Mouse (Mus musculus): ENCODE data around the gene Sgce. TPM values are rescaled to one million over a fixed set of nuclear protein-coding genes. Genes with fewer than 3 reads are reported as not detected.
A peak's percentile ranks its signal among the peaks of the same experiment; 100 is the strongest.

The Sgce gene
- polyA plus RNA-seq, 1 experiment: 16.8 TPM

- no peak overlapping the region for H3K4me3 ChIP-seq
- H3K36me3 ChIP-seq (ENCODE audit: control insufficient read depth, insufficient read depth): no peaks in the 10 kb centered on the region
- TF ChIP-seq E2F4 (IDR thresholded peaks at IDR 0.05; ENCODE audit: insufficient read depth): no peak
- TF ChIP-seq MYOD1 (IDR thresholded peaks at IDR 0.05; ENCODE audit: control insufficient read depth in 1 of 3, insufficient read length in 2 of 3, low read depth in 2 of 3): peak in 2 of 3 experiments; percentile 10 to 62
- no peaks in the 10 kb centered on the region for H3K27me3 ChIP-seq (ENCODE audit: control insufficient read depth, insufficient read depth, insufficient read length)
- no peak overlapping the region for H3ac ChIP-seq (ENCODE audit: control insufficient read depth, insufficient read length)
- H3K4me2 ChIP-seq (ENCODE audit: low read depth): no peak overlapping the region
- H3K79me2 ChIP-seq (ENCODE audit: control insufficient read depth, insufficient read depth): no peaks in the 10 kb centered on the region
Measured at GRCm38 (mm10) chr6:4706415-4706814, 40.6 kb downstream of the Sgce start.

DNA sequence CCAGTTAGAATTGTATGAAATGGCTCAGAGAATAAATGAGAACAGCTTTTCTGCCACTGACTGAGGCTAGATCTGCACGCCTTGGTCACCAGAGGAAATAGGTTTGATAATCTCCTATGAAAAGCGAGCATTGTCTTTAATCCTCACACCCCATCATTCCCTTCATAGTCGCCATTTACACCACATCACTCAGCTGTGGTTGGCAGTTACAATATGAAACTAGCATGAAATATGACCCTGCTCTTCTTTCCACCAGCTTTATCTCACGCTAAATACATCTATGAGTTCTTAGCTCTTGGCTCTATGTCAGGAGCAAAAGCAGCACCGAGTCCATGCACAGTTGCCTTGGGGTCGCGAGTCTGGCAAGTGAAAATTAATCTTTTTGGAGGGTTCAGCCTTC is 43.1 kb downstream of the Sgce start:
- TF ChIP-seq REST (IDR thresholded peaks at IDR 0.05; ENCODE audit: insufficient read depth, insufficient read length): no peak
- TF ChIP-seq MAX (IDR thresholded peaks at IDR 0.05; ENCODE audit: low read depth): no peak
- TF ChIP-seq E2F4 (IDR thresholded peaks at IDR 0.05; ENCODE audit: insufficient read depth): no peak
- Histone ChIP-seq H3K36me3 (ENCODE audit: control insufficient read depth, insufficient read depth) (no peaks in the 10 kb centered on the region), H3ac (ENCODE audit: control insufficient read depth, insufficient read length) (no peak overlapping the region), H3K4me2 (ENCODE audit: low read depth) (peak overlapping the region; percentile 1), H3K4me3 (no peak overlapping the region), H3K27me3 (ENCODE audit: control insufficient read depth, insufficient read depth, insufficient read length) (no peaks in the 10 kb centered on the region), H3K79me2 (ENCODE audit: control insufficient read depth, insufficient read depth) (no peaks in the 10 kb centered on the region)

DNA sequence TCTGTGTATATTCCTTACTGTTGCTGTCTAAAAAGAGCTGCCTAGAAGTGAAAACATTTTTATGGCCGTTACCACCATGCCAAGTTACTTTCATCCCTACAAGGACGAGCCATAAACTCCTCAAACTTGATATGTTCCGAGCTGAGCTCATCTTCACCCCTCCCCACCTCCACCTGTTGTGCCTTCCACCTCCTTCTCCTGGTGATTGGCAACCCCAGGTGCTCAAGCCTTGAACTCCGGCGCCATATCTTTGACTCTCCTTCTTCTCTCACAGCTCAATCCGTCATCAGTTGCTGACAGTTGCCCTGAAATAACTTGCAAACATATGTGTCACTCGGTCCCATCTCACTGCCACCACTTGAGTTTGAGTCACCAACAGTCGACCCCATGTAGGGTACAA is 45.4 kb downstream of the Sgce start:
- TF ChIP-seq SRF (IDR thresholded peaks at IDR 0.05; ENCODE audit: control insufficient read depth, insufficient read length, low read depth) (no peak), MAX (IDR thresholded peaks at IDR 0.05; ENCODE audit: low read depth) (no peak), POLR2AphosphoS2 (IDR thresholded peaks at IDR 0.05; ENCODE audit: insufficient read length, low read depth) (no peak), REST (IDR thresholded peaks at IDR 0.05; ENCODE audit: insufficient read depth, insufficient read length) (no peak), MYOG (IDR thresholded peaks at IDR 0.05; ENCODE audit: control insufficient read depth in 1 of 3, insufficient read depth in 1 of 3, insufficient read length in 2 of 3, low read depth in 2 of 3) (peak in 2 of 3 experiments; percentile 3 to 67), TCF12 (IDR thresholded peaks at IDR 0.05; ENCODE audit: insufficient read depth, poor library complexity, severe bottlenecking) (peak; percentile 68), CEBPB (IDR thresholded peaks at IDR 0.05; ENCODE audit: insufficient read depth, poor library complexity, severe bottlenecking) (no peak), TCF3 (IDR thresholded peaks at IDR 0.05; ENCODE audit: insufficient read length, low read depth) (peak; percentile 49), POLR2A (IDR thresholded peaks at IDR 0.05; ENCODE audit: insufficient read length, low read depth) (no peak), E2F4 (IDR thresholded peaks at IDR 0.05; ENCODE audit: insufficient read depth) (no peak), MYOD1 (IDR thresholded peaks at IDR 0.05; ENCODE audit: control insufficient read depth in 1 of 3, insufficient read length in 2 of 3, low read depth in 2 of 3) (peak; percentile 71 to 99 (median 97))

DNA sequence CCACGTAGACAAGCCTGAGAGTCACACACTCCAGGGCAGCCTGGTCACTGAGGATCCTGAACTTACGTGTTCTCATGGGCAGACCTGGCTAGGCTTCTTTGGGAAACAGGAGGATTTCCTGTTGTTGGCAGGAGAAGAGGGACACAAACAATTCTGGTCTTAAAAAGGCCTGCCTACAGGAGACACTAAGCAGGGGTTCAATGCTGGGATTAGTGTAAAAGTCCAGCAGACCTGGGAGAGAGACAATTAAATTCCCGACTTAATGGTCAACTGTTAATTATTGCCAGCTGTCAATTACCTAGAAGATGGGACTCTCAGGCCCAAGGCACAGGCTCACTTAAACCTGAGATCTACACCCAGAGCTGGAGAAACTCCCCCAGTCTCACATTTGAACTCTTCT is 51.2 kb downstream of the Sgce start:
- Histone ChIP-seq H3K4me3 (no peak overlapping the region), H3K27me3 (ENCODE audit: control insufficient read depth, insufficient read depth, insufficient read length) (no peaks in the 10 kb centered on the region), H3K4me2 (ENCODE audit: low read depth) (no peak overlapping the region), H3ac (ENCODE audit: control insufficient read depth, insufficient read length) (no peak overlapping the region), H3K36me3 (ENCODE audit: control insufficient read depth, insufficient read depth) (no peaks in the 10 kb centered on the region), H3K79me2 (ENCODE audit: control insufficient read depth, insufficient read depth) (no peaks in the 10 kb centered on the region)
- TF ChIP-seq TCF12 (IDR thresholded peaks at IDR 0.05; ENCODE audit: insufficient read depth, poor library complexity, severe bottlenecking) (no peak), TCF3 (IDR thresholded peaks at IDR 0.05; ENCODE audit: insufficient read length, low read depth) (no peak), MYOD1 (IDR thresholded peaks at IDR 0.05; ENCODE audit: control insufficient read depth in 1 of 3, insufficient read length in 2 of 3, low read depth in 2 of 3) (no peak), MYOG (IDR thresholded peaks at IDR 0.05; ENCODE audit: control insufficient read depth in 1 of 3, insufficient read depth in 1 of 3, insufficient read length in 2 of 3, low read depth in 2 of 3) (no peak), E2F4 (IDR thresholded peaks at IDR 0.05; ENCODE audit: insufficient read depth) (no peak), MAX (IDR thresholded peaks at IDR 0.05; ENCODE audit: low read depth) (no peak), REST (IDR thresholded peaks at IDR 0.05; ENCODE audit: insufficient read depth, insufficient read length) (no peak)

More for the DNA sequence above, 45.4 kb downstream of the Sgce start:
- Histone ChIP-seq H3ac (ENCODE audit: control insufficient read depth, insufficient read length) (no peak overlapping the region), H3K27me3 (ENCODE audit: control insufficient read depth, insufficient read depth, insufficient read length) (no peaks in the 10 kb centered on the region), H3K36me3 (ENCODE audit: control insufficient read depth, insufficient read depth) (no peaks in the 10 kb centered on the region), H3K79me2 (ENCODE audit: control insufficient read depth, insufficient read depth) (no peaks in the 10 kb centered on the region), H3K4me3 (no peak overlapping the region), H3K4me2 (ENCODE audit: low read depth) (no peak overlapping the region)

- TF ChIP-seq TCF3 (IDR thresholded peaks at IDR 0.05; ENCODE audit: insufficient read length, low read depth) (no peak), POLR2A (IDR thresholded peaks at IDR 0.05; ENCODE audit: insufficient read length, low read depth) (no peak), E2F4 (IDR thresholded peaks at IDR 0.05; ENCODE audit: insufficient read depth) (no peak), CEBPB (IDR thresholded peaks at IDR 0.05; ENCODE audit: insufficient read depth, poor library complexity, severe bottlenecking) (peak; percentile 51; the same call in 1 of the 2 replicates), MYOD1 (IDR thresholded peaks at IDR 0.05; ENCODE audit: control insufficient read depth in 1 of 3, insufficient read length in 2 of 3, low read depth in 2 of 3) (peak in 2 of 3 experiments; percentile 0 to 2), TCF12 (IDR thresholded peaks at IDR 0.05; ENCODE audit: insufficient read depth, poor library complexity, severe bottlenecking) (no peak), MYOG (IDR thresholded peaks at IDR 0.05; ENCODE audit: control insufficient read depth in 1 of 3, insufficient read depth in 1 of 3, insufficient read length in 2 of 3, low read depth in 2 of 3) (no peak), MAX (IDR thresholded peaks at IDR 0.05; ENCODE audit: low read depth) (no peak), USF1 (IDR thresholded peaks at IDR 0.05; ENCODE audit: low read depth) (peak; percentile 4), SRF (IDR thresholded peaks at IDR 0.05; ENCODE audit: control insufficient read depth, insufficient read length, low read depth) (no peak)
- Histone ChIP-seq H3K4me2 (ENCODE audit: low read depth) (peak overlapping the region; percentile 51), H3K36me3 (ENCODE audit: control insufficient read depth, insufficient read depth) (no peaks in the 10 kb centered on the region), H3K79me2 (ENCODE audit: control insufficient read depth, insufficient read depth) (no peaks in the 10 kb centered on the region), H3ac (ENCODE audit: control insufficient read depth, insufficient read length) (no peak overlapping the region), H3K4me3 (no peak overlapping the region), H3K27me3 (ENCODE audit: control insufficient read depth, insufficient read depth, insufficient read length) (no peaks in the 10 kb centered on the region)
Measured at GRCm38 (mm10) chr6:4694672-4695231, 52.3 kb downstream of the Sgce start.
